Mouse (Mus musculus): ENCODE data around the gene Myo1a.

- peak; percentile 44 for TF ChIP-seq CTCF (IDR thresholded peaks at IDR 0.05; ENCODE audit: control insufficient read depth, insufficient read depth, low read length)
- no peak for TF ChIP-seq POLR2A (IDR thresholded peaks at IDR 0.05; ENCODE audit: borderline replicate concordance, control insufficient read depth, low read depth, low read length)
These were observed 39.7 kb downstream of the Myo1a start for GRCm38 (mm10) chr10:127744661-127745060.
